Mouse (Mus musculus) adrenal gland, postnatal 10 days (tissue): ENCODE data around the gene Slc25a12. TPM values are rescaled to one million over a fixed set of nuclear protein-coding genes. Genes with fewer than 3 reads are reported as not detected.

Experiments
- DNase-seq: peaks from one replicate; pipeline ENCODE4 v3.0.0; 2021; ENCODE audit warnings: mixed read lengths
- total RNA-seq, 2 experiments: library from RNA; stranded (reverse); gene quantifications; 2 replicates each; pipeline ENCODE4 v1.2.3; 2021

The Slc25a12 gene
- total RNA-seq, 2 experiments from 2014 or later, result 57.8 to 77.8 TPM

GRCm38 (mm10) chr2:71350181-71350580, 17.4 kb downstream of the Slc25a12 start:
- DNase-seq, result no peak

- peak; percentile 21 for DNase-seq
These were observed 18.0 kb downstream of the Slc25a12 start for GRCm38 (mm10) chr2:71349511-71349910.

GRCm38 (mm10) chr2:71347732-71348490, 19.6 kb downstream of the Slc25a12 start:
- no peak for DNase-seq

GRCm38 (mm10) chr2:71347160-71347559, 20.4 kb downstream of the Slc25a12 start:
- DNase-seq, result no peak

- DNase-seq, result no peak
These were observed 23.5 kb downstream of the Slc25a12 start for GRCm38 (mm10) chr2:71343884-71344640.

GRCm38 (mm10) chr2:71340126-71340525, 27.4 kb downstream of the Slc25a12 start:
- no peak for DNase-seq

- no peak for DNase-seq
These were observed 29.3 kb downstream of the Slc25a12 start for GRCm38 (mm10) chr2:71338145-71338796.

- no peak for DNase-seq
These were observed 30.9 kb downstream of the Slc25a12 start for GRCm38 (mm10) chr2:71336631-71337030.

- DNase-seq, result no peak
These were observed 31.3 kb downstream of the Slc25a12 start for GRCm38 (mm10) chr2:71336209-71336608.

GRCm38 (mm10) chr2:71333986-71334822, 33.3 kb downstream of the Slc25a12 start:
- DNase-seq, result no peak

- no peak for DNase-seq
These were observed 37.8 kb downstream of the Slc25a12 start for GRCm38 (mm10) chr2:71329761-71330160.

GRCm38 (mm10) chr2:71328391-71329160, 39.0 kb downstream of the Slc25a12 start:
- no peak for DNase-seq

- no peak for DNase-seq
These were observed 39.8 kb downstream of the Slc25a12 start for GRCm38 (mm10) chr2:71327715-71328114.

GRCm38 (mm10) chr2:71326766-71327464, 40.6 kb downstream of the Slc25a12 start:
- peak; percentile 22 for DNase-seq

GRCm38 (mm10) chr2:71323886-71324285, 43.7 kb downstream of the Slc25a12 start:
- no peak for DNase-seq

GRCm38 (mm10) chr2:71321486-71321885, 46.1 kb downstream of the Slc25a12 start:
- no peak for DNase-seq

- no peak for DNase-seq
These were observed 51.3 kb downstream of the Slc25a12 start for GRCm38 (mm10) chr2:71316116-71316789.

GRCm38 (mm10) chr2:71315022-71315421, 52.5 kb downstream of the Slc25a12 start:
- no peak for DNase-seq

- no peak for DNase-seq
These were observed 53.5 kb downstream of the Slc25a12 start for GRCm38 (mm10) chr2:71314080-71314479.

- DNase-seq, result no peak
These were observed 55.5 kb downstream of the Slc25a12 start for GRCm38 (mm10) chr2:71312067-71312466.
